Mouse (Mus musculus) cerebellum, postnatal 4 days (tissue): ENCODE measurements around the gene Qrich2.

Source experiments
- DNase-seq, 2 experiments: peaks; one replicate each; pipeline ENCODE4 v3.0.0; 2022; ENCODE audit warnings: low spot score in 2 of 2, mixed read lengths in 1 of 2

The Qrich2 gene

DNA sequence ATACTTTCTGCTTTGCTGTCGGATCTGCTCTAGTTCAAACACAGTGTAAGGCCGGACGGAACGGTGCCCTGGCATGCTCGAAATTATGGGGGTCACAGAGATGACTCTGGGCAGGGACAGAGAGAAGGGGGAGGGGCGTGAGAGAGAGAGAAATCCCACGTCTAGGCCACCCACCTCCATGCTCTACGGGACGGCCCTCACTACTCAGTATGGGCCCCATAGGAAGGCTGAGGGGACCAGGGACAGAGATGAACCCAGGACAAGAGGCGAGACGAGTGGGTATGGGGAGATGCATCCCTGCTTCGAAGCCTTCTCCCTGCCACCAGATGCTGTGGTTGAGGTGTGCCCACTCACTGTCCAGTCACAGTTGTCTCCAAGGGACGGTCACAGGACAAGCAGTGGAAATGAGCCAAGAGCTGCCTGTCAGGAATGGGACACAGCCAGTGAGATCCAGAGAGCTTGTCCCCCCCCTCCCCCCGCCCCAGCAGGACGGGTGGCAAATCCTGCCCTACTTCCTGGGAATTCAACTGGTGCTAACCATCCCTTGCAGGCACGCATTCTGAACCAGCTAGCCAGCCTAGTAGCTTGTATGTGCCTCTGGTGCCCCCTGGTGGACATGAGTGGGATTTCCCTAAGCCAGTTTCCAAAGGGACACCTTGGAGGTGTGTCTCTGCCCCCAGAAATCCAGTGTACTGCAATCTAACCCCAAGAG, 20.3 kb downstream of the Qrich2 start:
- peak; percentile 95 for DNase-seq

DNA sequence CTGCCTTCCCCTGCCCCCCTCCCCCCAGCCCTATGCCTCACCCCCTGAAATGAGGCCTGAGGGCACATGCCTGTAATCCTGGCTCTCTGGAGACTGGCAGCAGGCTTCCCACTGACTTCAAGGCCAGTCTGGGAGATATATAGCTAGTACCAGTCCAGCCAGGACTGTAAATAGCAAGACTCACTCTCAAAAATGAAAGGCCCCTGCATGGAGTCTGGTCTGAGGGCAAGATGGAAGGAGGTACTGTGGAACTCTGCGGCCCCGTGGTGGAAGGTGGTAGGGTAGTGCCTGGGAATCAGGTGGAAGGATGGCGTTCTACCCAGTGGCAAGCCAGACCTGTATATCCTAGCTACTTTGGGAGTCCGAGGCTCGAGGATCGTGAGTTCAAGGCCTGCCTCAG, 22.1 kb downstream of the Qrich2 start:
- no peak for DNase-seq

DNA sequence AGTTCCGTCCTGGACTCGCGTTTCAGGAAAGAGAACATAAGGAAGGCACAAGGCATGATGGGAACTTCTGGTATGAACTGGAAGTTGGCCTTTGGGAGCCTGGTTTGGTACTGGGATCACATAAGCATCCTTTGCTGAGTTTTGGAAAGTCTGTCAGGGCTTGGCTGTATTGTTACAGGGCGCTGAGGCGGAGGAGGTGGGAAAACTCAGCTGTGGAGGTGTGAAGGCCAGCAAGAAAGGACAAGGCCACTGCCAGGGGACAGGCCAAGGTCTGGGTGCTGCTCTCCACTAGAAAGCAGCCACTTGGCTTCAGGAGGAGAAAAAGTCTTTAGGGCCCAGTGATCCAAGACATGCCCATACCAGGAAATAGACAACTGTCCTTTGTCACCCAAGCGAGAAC, 22.7 kb downstream of the Qrich2 start:
- no peak for DNase-seq

DNA sequence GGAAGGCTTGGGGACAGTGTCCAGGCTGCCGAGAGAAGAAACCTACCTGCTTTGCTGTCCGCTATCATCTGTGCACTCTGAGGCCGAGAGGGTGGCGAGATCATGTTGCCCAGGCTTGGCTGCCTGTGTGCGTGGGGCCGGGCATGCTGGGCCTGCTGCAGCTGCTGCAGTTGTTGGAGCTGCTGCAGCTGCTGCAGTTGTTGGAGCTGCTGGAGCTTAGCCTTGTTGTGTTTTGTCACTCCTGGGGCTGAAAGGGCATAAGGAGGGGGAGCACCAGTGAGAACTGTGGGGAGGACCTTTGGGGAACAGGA, 23.2 kb downstream of the Qrich2 start:
- DNase-seq, result no peak

DNA sequence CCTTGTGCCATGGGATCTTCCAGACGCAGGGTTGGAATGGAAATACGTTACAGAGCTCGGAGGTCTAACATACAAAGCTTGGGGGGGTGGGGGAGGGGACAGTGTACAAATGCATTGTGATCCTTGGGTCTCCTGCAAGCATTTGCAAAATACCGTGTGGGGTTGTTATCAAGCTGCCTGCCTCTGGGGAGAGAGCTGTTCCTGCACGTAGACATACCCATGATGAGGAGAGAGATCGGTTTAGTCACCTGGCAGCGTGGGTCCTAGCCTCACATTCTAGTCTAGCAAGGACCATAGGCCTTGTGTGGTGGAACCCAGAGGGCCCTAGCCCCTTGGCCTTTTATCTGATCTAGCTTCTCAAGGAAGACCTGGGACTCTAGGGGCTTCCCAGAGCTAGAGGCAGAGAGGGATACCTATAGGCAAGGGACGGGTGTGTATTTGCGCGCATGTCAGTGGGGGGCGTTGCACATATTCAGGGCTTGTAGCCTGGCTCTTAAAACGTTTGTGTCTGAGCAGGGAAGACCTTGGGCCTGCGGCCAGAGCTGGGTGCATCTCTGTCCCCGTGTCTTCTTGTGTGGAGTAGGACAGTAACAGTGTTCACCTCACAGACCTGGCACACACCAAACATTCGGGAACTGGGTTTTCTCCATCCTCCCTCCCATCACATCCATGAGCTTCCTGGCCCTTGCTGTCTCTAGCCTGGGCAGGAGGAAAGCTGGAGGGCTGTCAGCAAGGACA, 23.7 kb downstream of the Qrich2 start:
- DNase-seq, result no peak

DNA sequence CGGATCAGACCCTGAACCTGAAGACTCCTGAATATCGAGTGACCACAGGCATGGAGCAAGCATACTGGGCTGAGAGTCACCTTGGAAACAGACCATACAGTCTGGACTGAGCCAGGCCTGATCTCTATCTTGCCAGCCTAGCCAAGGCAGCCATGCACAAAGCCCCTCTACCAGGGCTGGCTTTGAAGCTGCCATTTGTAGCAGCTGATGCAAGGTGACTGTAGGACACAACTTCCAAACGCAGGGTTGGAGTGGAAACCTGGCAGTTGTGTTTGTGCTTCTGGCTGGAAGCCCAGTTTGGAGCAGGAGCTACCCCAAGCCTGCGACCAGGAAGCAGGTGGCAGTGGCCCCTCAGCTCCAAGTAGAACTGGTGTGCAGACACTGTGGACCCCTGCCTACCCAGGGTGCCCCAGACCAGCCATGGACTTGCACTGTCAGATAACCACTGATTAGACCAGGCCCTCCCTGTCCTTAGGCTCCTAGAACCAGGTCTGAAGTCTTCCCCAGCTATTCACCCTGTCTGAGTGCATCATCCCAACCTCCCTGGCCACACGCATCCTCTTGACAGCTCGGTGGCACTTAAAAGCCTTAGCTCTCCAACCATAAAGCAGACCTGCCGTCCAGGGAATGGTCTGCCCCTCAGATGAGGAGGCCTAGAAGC, 25.5 kb downstream of the Qrich2 start:
- DNase-seq, result no peak

DNA sequence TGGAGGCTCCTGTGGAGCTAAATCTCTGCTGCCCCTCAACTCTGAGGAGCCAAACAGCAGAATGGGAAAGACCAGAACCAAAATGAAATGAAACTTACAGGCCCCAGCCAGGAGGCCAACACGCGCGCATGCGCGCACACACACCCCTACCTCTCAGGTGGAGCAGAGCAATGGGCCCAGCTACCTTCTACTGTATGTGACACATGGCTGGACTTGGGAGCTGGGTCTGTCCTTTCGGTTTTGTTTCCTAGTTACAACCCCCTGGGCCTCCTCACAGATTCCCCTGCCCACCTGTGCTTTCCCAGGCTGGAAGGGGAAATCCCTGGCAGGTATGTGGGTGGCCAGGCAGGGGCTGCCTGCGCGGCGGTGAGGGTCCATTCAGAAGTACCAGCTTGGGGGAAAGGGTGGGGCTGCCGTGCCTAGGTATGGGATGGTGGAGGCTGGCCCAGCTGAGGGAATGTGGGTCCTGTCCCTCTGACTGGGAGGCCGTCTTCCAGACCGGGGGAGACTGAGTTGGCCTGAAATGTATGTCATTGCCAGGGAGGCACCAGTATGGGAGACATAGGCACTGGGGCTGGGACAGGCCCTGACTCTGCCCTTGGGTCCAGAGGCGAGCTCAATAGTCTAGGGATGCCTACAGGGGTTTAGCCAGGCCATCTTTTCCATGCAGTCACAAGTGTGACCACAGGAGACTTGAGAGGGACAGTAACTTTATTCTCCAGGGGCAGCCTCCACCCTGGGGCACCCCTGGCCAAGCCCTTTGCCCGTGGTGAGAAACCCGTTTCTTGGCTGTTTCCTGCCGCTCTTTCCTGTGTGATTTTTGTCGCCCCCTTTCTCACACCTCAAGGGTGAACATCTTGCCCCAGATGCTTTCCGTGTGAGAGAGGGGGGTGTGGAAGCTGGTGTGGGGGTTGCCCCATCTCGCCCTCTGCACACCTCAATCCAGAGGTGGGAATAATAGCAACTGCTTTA, 26.5 kb downstream of the Qrich2 start:
- DNase-seq, result no peak

DNA sequence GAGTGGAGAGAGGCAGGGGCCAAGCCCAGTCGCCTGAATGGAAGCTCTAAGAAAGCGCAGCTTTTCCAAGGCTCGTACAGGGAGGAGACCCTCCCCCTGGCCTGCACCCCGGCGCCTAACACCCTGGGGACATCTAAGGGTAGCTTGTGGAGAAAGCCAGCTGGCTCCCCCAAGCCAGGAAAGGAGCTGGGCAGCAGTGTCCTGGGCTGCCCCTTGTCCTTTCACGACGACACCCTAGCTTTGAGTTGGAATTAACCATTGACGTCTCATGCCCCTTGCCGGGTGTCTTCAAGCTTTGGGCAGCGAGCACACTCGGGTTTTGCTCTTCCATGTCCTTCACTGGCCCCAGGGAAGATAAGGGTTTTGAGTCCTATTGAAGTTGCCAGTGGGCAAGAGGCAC, 28.5 kb downstream of the Qrich2 start:
- no peak for DNase-seq

DNA sequence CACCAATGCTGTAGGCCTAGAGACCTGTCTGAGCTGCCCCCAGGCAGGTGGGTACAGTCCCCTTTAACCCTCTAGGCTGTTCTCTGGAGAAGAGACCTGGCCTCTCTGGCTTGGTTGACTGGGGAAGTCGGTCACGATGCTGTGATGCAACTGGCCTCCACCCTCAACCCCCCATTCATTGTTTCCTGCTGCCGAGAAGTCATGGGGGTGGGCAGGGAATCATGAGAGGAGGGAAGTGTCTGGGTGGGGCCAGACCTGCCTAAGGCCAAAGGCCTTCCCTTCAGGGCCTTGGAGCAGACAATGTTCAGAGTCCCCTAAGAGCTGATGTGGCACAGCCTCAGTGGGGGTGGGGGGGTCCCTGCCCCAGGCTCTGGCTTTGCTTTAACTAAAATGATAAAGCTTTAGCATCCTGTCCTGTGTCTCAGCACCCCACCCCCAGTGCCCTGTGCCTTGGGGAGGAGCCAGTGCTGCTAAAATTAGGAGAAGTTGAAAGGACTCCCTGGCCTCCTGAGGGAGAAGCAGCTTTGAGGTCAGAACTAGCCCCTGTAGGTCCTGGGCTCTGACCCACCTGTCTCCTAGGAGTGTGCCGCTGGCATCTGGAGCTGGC, 29.2 kb downstream of the Qrich2 start:
- DNase-seq, result no peak

DNA sequence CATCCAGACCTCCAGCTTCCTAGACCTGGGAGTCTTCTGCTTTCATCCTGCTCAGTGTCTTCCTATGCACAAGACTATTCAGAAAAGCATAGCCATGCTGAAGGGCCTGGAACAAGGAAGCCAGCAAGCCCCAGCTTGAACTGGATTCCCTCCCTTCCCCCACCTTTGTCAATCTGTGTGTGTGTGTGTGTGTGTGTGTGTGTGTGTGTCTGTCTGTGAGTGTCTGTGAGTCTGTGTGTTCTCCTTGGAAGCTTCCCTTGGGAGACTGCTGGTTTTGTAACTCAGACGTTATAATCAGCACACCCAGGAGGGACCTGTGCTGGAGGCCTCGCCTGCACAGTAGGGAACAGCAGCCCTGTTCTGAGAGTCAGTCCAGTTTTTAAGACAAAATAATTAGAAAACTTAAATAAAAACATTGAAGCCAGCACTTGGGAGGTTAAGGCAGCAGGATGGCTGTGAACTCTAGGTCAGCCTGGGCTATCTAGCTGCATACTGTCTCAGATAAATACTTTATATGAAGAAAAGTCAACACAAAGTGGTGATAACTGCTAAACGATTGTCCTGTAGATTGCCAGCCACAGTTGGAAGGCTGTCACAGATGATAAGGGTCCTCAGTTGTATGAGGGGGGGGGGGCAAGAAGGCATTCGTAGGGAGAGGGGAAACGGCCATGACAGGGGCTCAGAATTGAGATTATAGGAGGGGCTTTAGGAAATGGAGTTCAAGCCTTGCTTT, 29.9 kb downstream of the Qrich2 start:
- no peak for DNase-seq

DNA sequence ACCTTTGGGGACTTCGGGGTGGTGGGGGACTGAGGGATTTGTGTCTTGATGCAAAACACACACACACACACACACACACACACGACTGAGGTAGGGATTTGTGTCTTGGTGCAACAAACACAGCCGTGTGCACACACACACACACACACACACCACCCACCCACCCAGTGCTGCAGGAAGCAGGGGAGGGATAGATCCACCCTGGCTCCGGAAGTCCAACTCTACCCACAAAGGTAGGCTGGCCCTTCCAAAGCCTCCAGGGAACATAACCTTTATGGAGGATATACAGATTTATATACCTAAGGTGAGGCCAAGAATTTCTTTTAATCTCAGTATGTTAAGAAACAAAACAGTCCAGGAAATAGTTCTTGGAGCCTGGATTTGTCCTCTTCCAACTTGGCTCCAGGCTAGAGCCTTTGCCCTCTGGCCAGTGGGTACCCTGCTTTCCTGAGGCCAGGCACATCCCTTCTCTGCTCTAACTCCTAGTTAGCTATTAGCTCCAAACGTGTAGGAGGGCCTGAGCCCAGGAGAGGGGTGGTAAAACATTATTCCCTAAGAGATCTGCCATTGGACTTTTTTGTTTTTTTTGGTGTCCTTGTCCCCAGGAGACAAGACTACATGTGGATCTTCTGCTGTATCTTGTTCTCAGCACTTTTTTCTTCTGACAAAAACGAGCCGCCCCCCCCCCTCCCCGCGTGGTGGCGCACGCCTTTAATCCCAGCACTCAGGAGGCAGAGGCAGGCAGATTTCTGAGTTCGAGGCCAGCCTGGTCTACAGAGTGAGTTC, 30.9 kb downstream of the Qrich2 start:
- DNase-seq, result no peak

DNA sequence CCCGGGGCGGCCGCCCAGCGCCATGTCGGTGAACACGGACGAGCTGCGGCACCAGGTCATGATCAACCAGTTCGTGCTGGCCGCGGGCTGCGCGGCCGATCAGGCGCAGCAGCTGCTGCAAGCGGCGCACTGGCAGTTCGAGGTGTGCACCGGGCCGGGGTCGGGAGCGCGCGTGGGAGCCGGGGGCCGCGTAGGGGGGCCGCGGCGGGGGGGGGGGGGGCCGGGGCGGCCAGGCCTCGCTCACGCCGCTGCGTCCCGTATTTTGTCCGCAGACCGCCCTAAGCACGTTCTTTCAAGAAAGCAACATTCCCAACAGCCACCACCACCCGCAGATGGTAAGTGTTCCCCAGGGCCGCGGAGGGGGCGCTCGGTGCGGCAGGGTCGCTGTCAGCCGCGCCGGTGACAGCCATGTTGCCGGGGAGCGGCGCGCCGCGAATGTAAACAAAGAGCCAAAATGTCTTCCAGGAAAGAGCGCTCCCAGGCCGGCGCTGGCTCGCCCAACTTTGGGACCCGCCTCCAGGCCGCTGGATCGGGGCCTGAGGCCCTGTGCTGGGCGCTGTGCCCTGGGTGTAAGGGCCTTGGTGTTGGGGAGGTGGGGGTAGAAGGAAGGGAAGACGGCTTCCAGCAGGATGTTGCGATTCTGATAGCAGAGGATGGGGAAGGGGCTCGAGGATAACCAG, 31.6 kb downstream of the Qrich2 start:
- peak; percentile 45 to 66 for DNase-seq

DNA sequence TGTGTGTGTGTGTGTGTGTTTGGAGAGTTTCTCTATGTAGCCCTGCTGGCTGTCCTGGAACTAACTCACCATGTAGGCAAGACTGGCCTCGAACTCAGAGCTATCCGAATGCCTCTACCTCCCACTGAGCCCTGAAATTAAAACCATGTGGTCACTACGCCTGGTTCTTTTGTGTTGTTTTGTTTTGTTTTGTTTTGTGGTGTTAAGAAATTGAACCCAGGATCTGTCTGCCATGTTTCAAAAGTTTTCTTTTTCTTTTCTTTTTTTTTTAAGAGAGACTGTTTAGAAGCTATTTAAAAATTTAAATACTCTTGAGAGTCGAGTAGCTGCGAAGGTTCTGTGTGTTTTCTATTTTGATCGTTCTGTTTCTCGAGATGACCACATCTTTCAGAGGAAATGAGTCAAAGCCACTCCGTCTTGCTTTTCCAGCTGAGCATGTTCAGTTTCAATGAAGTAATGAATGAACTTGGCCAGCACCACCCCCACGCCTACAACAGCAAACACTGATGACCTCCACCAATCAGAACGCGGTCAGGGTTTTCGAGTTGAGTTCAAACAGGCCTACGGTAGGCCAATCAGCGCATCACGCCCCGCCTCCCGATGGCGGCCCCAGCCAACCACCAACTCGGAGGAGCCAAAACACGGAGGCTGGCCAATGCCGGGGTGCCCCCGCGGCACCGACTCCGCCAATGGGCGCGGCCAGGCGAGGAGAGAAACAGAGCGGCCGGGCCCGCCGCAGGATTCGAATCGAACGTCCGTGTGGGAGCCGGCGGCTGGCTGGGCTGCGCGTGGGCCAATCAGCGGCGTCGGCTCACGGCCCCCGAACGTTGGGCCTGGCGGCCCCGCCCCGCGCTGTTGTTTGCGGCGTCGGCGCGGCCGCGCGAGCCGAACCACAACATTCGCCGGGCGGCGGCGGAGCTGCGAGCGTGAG, 32.4 kb downstream of the Qrich2 start, which contains the start of gene Ubald2:
Gene Ubald2, plus strand, starts transcription at position 739 of the 931 bp plus-strand sequence.
- DNase-seq, result peak; percentile 97 to 99

DNA sequence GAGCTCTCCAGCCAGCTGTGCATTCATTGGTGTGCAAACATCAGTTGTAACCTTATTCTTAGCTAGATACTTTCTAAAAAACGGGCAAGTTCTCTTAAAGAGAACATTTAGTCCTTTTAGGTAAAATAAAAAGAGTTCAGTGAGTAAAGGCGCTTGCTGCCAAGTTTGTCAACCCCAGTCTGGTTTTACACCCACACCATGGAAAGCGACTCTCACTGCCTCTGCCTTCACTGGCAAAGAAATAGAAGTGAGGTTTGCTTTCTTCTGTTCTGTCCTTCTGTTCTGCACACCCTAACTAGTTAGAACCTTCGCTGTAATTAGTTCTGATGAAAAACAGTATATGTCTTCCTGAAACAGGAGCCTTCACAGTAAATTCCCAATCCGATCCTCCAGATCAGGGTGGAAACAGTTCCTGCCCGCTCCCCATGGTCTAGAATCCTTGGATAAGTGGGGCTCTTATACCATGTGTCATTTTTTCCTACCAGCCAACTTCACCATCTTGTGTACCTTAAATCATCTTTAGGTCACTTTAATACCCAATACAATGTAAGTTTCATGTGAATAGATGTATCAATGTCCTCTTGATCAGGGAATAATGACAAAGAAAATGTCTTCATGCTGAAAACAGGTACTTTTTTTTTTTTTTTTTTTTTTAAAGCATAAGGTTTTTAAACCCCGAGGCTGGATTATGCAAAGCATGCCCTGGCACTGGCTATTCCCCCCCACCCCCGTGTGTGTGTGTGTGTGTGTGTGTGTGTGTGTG, 33.3 kb downstream of the Qrich2 start:
- DNase-seq, result no peak

DNA sequence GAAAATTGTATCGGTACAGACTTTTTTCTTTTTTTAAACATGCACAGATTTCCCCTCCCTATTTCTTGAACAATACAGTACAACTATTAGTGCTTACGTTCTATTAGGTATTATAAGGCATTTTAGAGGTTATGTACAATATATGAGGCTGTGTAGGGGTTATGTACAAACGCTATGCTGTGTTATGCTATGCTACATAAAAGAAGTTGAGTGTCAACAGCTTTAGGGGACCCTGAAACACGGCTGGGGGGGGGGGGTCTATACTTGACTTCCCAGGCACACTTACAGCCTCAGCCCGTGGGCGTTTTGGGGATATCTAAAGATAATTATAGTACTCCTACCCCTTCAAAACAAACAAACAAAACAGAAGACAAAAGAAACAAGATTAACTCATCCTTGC, 33.9 kb downstream of the Qrich2 start:
- no peak for DNase-seq

DNA sequence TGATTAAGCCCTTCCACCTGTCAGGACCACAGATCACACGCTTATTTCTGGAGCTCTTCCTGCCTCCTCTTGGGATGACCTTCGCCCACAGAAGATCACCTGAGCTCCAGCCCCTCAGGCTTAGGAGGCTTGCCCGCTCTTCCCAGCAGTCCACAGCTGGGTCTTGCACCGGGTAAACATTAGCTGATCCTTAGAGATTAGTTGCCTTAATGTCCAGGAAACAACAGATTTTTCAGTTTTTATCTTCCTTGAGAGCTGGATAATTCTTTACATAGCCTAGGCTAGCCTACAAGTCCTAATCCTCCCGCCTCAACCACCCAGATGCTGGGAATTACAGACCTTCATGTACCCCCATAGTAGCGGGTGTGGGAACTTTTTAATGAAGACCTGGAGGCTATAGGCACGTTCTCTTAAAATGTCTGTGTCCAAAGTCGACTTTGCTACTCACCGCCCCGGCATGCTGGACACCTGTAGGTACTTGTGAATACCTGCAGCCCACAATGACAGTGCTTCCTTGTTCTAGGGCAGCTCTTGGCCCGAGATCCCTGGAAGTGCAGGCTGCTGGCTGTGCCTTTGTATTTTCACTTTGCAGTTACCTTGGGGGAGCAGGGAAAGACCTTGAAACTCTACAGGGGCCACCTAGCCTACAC, 34.5 kb downstream of the Qrich2 start:
- no peak for DNase-seq
